Mouse (Mus musculus): ENCODE results near the gene Pakap. TPM values are rescaled to one million over a fixed set of nuclear protein-coding genes. Genes with fewer than 3 reads are reported as not detected.
A peak's percentile ranks its signal among the peaks of the same experiment; 100 is the strongest.

Gene Pakap
- polyA plus RNA-seq, 1 experiment from 2014 or later = 57.2 TPM

- no peak for DNase-seq
- Histone ChIP-seq H3K27me3 (ENCODE audit: insufficient read depth, low read length) (no peaks in the 10 kb centered on the region), H3K27ac (ENCODE audit: low read depth) (no peak overlapping the region), H3K4me1 (ENCODE audit: insufficient read depth) (no peaks in the 10 kb centered on the region), H3K9ac (no peak overlapping the region), H3K4me3 (ENCODE audit: low read depth, low read length) (no peak overlapping the region), H3K9me3 (ENCODE audit: low read depth, low read length) (no peaks in the 10 kb centered on the region; the same call in 1 of the 2 replicates), H3K36me3 (ENCODE audit: insufficient read depth) (no peaks in the 10 kb centered on the region), H3K4me2 (no peak overlapping the region)
- no peak for TF ChIP-seq CTCF (IDR thresholded peaks at IDR 0.05; ENCODE audit: low read depth)
- WGBS = 66% methylated on average over 2 of the region's 2 CpGs
- ATAC-seq (ENCODE audit: insufficient read depth) = no peak
Observed at GRCm38 (mm10) chr4:57815355-57815754, 247.4 kb downstream of the Pakap start.

GRCm38 (mm10) chr4:57816146-57816545 lies 248.2 kb downstream of the Pakap start:
- ATAC-seq (ENCODE audit: insufficient read depth) (peak; percentile 56), DNase-seq (peak; percentile 54)
- Histone ChIP-seq H3K9ac (no peak overlapping the region), H3K27ac (ENCODE audit: low read depth) (no peak overlapping the region), H3K36me3 (ENCODE audit: insufficient read depth) (no peaks in the 10 kb centered on the region), H3K9me3 (ENCODE audit: low read depth, low read length) (no peaks in the 10 kb centered on the region; the same call in 1 of the 2 replicates), H3K4me1 (ENCODE audit: insufficient read depth) (0 out of 2 replicates have a peak, but pooled peaks cover under 1% of the 10 kb centered on the region), H3K27me3 (ENCODE audit: insufficient read depth, low read length) (no peaks in the 10 kb centered on the region), H3K4me3 (ENCODE audit: low read depth, low read length) (no peak overlapping the region), H3K4me2 (no peak overlapping the region)
- WGBS = 56% methylated on average over 8 of the region's 8 CpGs
- no peak for TF ChIP-seq CTCF (IDR thresholded peaks at IDR 0.05; ENCODE audit: low read depth)

- H3K9ac ChIP-seq = no peak overlapping the region
- no peak for TF ChIP-seq CTCF (IDR thresholded peaks at IDR 0.05; ENCODE audit: low read depth)
Observed at GRCm38 (mm10) chr4:57820839-57821374, 252.9 kb downstream of the Pakap start.

GRCm38 (mm10) chr4:57821556-57822356 lies 253.8 kb downstream of the Pakap start:
- H3K9ac ChIP-seq = peak overlapping the region; percentile 23; the same call in 1 of the 2 replicates
- 8% methylated on average over 11 of the region's 11 CpGs for WGBS
- H3K4me3 ChIP-seq (ENCODE audit: low read depth, low read length) = no peak overlapping the region
- peaks cover 8% of the 10 kb centered on the region; the same call in 1 of the 2 replicates for H3K4me1 ChIP-seq (ENCODE audit: insufficient read depth)
- H3K36me3 ChIP-seq (ENCODE audit: insufficient read depth) = no peaks in the 10 kb centered on the region; the same call in 1 of the 2 replicates
- no peaks in the 10 kb centered on the region; the same call in 1 of the 2 replicates for H3K9me3 ChIP-seq (ENCODE audit: low read depth, low read length)
- H3K4me2 ChIP-seq = peak overlapping the region; percentile 16; the same call in 1 of the 2 replicates
- ATAC-seq (ENCODE audit: insufficient read depth) (peak; percentile 52; the same call in 1 of the 2 replicates), DNase-seq (no peak)
- no peak overlapping the region for H3K27ac ChIP-seq (ENCODE audit: low read depth)
- H3K27me3 ChIP-seq (ENCODE audit: insufficient read depth, low read length) = no peaks in the 10 kb centered on the region
- TF ChIP-seq CTCF (IDR thresholded peaks at IDR 0.05; ENCODE audit: low read depth) = no peak

More at GRCm38 (mm10) chr4:57820839-57821374, 252.9 kb downstream of the Pakap start:
- no peaks in the 10 kb centered on the region for H3K27me3 ChIP-seq (ENCODE audit: insufficient read depth, low read length)
- ATAC-seq (ENCODE audit: insufficient read depth) (no peak), DNase-seq (no peak)
- H3K27ac ChIP-seq (ENCODE audit: low read depth) = no peak overlapping the region
- WGBS = 76% methylated on average over 24 of the region's 24 CpGs
- H3K4me3 ChIP-seq (ENCODE audit: low read depth, low read length) = no peak overlapping the region
- H3K4me1 ChIP-seq (ENCODE audit: insufficient read depth) = peaks cover 8% of the 10 kb centered on the region; the same call in 1 of the 2 replicates
- H3K4me2 ChIP-seq = no peak overlapping the region
- H3K9me3 ChIP-seq (ENCODE audit: low read depth, low read length) = no peaks in the 10 kb centered on the region; the same call in 1 of the 2 replicates
- no peaks in the 10 kb centered on the region; the same call in 1 of the 2 replicates for H3K36me3 ChIP-seq (ENCODE audit: insufficient read depth)

GRCm38 (mm10) chr4:57822641-57823040 lies 254.7 kb downstream of the Pakap start:
- ATAC-seq (ENCODE audit: insufficient read depth) = no peak
- Histone ChIP-seq H3K4me3 (ENCODE audit: low read depth, low read length) (no peak overlapping the region), H3K9me3 (ENCODE audit: low read depth, low read length) (no peaks in the 10 kb centered on the region), H3K4me2 (no peak overlapping the region), H3K27me3 (ENCODE audit: insufficient read depth, low read length) (no peaks in the 10 kb centered on the region), H3K4me1 (ENCODE audit: insufficient read depth) (peaks cover 8% of the 10 kb centered on the region; the same call in 1 of the 2 replicates), H3K36me3 (ENCODE audit: insufficient read depth) (no peaks in the 10 kb centered on the region; the same call in 1 of the 2 replicates), H3K9ac (no peak overlapping the region), H3K27ac (ENCODE audit: low read depth) (no peak overlapping the region)
- WGBS = 83% methylated on average over 5 of the region's 5 CpGs
- no peak for DNase-seq
- TF ChIP-seq CTCF (IDR thresholded peaks at IDR 0.05; ENCODE audit: low read depth) = no peak

- Histone ChIP-seq H3K9me3 (ENCODE audit: low read depth, low read length) (no peaks in the 10 kb centered on the region), H3K36me3 (ENCODE audit: insufficient read depth) (no peaks in the 10 kb centered on the region; the same call in 1 of the 2 replicates), H3K4me3 (ENCODE audit: low read depth, low read length) (no peak overlapping the region), H3K27me3 (ENCODE audit: insufficient read depth, low read length) (no peaks in the 10 kb centered on the region), H3K4me1 (ENCODE audit: insufficient read depth) (peaks cover 8% of the 10 kb centered on the region; the same call in 1 of the 2 replicates), H3K9ac (no peak overlapping the region), H3K27ac (ENCODE audit: low read depth) (no peak overlapping the region), H3K4me2 (no peak overlapping the region)
- WGBS = 56% methylated on average over 8 of the region's 8 CpGs
- TF ChIP-seq CTCF (IDR thresholded peaks at IDR 0.05; ENCODE audit: low read depth) = no peak
- ATAC-seq (ENCODE audit: insufficient read depth) (no peak), DNase-seq (no peak)
Observed at GRCm38 (mm10) chr4:57824626-57825240, 256.8 kb downstream of the Pakap start.
